Mouse (Mus musculus) heart, embryonic 13.5 days (tissue): ENCODE measurements around the gene Ugt1a9. TPM values are rescaled to one million over a fixed set of nuclear protein-coding genes. Genes with fewer than 3 reads are reported as not detected.
"Not testable (repeated sequence)": the region's sequence is repeated elsewhere in the genome, so short reads cannot be mapped to it uniquely, and the experiment has no call there.

Experiments
- ATAC-seq: fragments of 200-750 bp; cut with Nextera tagmentation; 2 replicates; pipeline ENCODE4 v1.8.0; 2017; ENCODE audit warnings: moderate TSS enrichment; ENCODE audit not compliant: insufficient number of reproducible peaks, low FRiP score, low TSS enrichment; ENCODE audit errors: extremely low read depth
- H3K27ac ChIP-seq: fragments of 300-500 bp; sonication (generic); replicated peaks from 2 replicates; pipeline ENCODE4 v1.5.1; 2015; ENCODE audit warnings: moderate library complexity, mild to moderate bottlenecking, inconsistent platforms
- H3K27me3 ChIP-seq: fragments of 300-500 bp; sonication (generic); replicated peaks from 2 replicates; pipeline ENCODE4 v1.6.1; 2015; ENCODE audit warnings: mild to moderate bottlenecking, inconsistent platforms
- H3K36me3 ChIP-seq: fragments of 300-500 bp; sonication (generic); 2 replicates; pipeline ENCODE4 v1.6.1; 2015; ENCODE audit warnings: mild to moderate bottlenecking, inconsistent platforms
- H3K4me1 ChIP-seq: fragments of 300-500 bp; sonication (generic); 2 replicates; pipeline ENCODE4 v1.6.1; 2015; ENCODE audit warnings: inconsistent platforms
- H3K4me2 ChIP-seq: fragments of 300-500 bp; sonication (generic); 2 replicates; pipeline ENCODE4 v1.6.1; 2015; ENCODE audit warnings: inconsistent platforms, mild to moderate bottlenecking, moderate library complexity
- H3K4me3 ChIP-seq: fragments of 300-500 bp; sonication (generic); 2 replicates; pipeline ENCODE4 v1.5.1; 2015; ENCODE audit warnings: moderate library complexity, mild to moderate bottlenecking, inconsistent platforms
- H3K9ac ChIP-seq: fragments of 300-500 bp; sonication (generic); 2 replicates; pipeline ENCODE4 v1.6.1; 2015; ENCODE audit warnings: inconsistent platforms, mild to moderate bottlenecking, moderate library complexity
- H3K9me3 ChIP-seq: fragments of 300-500 bp; sonication (generic); 2 replicates; pipeline ENCODE4 v1.6.1; 2016; ENCODE audit warnings: inconsistent platforms
- WGBS: fragments of 180-500 bp; shearing (Covaris S2); methylation state at CpG from one replicate; pipeline ENCODE4 v1.1.7; 2015; ENCODE audit warnings: mixed read lengths; 5-methylcytosine and 5-hydroxymethylcytosine counted together
- polyA plus RNA-seq: library from polyadenylated mRNA; unstranded; fragments of >200 nt; fragmentation: Nextera tagmentation; extraction: Ambion mirVana; gene quantifications from 2 replicates; pipeline ENCODE4 v1.2.1, GENCODE M21; 2015

Gene Ugt1a9
- polyA plus RNA-seq, 1 experiment from 2014 or later = not detected

DNA sequence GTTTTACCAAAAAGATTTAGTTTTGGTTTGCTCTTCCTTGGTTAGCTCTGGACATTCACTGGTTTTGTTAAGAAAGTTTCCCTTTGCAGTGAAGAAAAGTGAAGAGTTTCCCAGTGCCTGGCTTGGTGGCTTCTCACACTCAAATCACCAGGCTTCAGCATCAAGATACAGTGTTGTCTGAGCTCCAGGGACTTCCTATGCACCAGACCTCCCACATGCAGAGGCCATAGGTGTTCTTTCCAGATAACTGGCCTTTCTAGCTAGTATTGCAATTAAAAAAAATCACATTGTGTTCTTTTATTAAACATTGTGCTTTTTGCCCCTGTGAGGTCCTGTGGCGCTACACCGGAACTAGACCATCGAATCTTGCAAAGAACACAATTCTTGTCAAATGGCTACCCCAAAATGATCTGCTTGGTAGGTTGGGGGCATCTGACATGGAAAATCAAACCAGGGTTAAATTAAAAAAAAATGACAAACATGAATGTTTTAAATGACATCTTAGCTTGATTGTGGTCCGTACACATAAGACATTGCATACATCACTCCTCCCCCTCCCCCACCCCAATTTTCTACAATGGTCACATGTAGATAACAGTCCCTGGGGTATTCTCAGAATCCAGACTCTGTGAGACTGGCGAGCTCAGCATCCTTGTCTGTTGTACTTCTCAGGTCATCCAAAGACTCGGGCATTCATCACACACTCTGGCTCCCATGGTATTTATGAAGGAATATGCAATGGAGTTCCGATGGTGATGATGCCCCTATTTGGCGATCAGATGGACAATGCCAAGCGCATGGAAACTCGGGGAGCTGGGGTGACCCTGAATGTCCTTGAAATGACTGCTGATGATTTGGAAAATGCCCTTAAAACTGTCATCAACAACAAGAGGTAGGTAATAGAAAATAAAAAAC is 145.1 kb downstream of the Ugt1a9 start:
- H3K27ac ChIP-seq = no peak overlapping the region
- ATAC-seq = no peak
- H3K9me3 ChIP-seq = peaks cover 48% of the 10 kb centered on the region
- no peaks in the 10 kb centered on the region for H3K27me3 ChIP-seq
- no peaks in the 10 kb centered on the region for H3K4me1 ChIP-seq
- WGBS = 62% methylated on average over 10 of the region's 10 CpGs
- no peak overlapping the region for H3K9ac ChIP-seq
- H3K4me2 ChIP-seq = no peak overlapping the region
- H3K4me3 ChIP-seq = no peak overlapping the region
- H3K36me3 ChIP-seq = no peaks in the 10 kb centered on the region

DNA sequence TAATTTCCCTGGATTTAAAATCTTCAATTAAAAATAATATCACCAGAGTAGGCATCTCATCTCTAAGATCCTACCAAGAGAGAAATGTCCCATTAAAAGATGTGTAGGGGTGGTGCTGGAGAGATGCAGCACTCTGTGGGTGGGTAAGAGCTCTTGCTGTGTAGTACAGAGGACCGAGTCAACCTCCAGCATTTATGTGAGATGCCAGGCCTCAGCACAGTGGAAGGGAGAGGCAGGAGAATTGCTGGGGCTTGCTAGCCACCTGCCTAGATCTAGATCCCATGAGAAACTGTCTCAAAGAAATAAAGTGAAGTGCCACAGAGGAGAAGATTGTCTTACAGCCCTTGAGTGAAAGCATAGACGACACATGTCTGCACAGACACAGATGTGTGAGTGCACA is 146.0 kb downstream of the Ugt1a9 start:
- Histone ChIP-seq H3K4me3 (no peak overlapping the region), H3K27me3 (no peaks in the 10 kb centered on the region), H3K9ac (no peak overlapping the region), H3K36me3 (no peaks in the 10 kb centered on the region), H3K9me3 (peaks cover 44% of the 10 kb centered on the region), H3K4me1 (no peaks in the 10 kb centered on the region), H3K27ac (no peak overlapping the region), H3K4me2 (no peak overlapping the region)
- no peak for ATAC-seq
- WGBS = 51% methylated on average over 2 of the region's 2 CpGs

DNA sequence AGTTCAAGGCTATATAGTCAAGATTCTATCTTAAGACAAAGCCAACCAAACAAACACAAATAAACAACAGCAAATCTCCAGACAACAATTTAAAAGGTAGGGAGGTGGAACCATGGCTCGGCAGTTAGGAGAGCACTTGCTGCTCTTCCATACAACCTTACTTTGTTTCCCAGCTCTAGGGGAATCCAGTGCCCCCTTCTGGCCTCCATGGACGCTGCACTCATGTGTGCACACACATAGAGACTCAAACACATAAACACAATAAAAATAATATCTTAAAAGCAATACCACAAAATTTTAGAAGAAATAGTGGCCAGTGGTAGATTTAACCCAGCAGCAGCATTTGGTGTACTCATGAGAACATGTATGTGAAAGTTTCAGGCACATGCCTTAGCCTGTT is 146.5 kb downstream of the Ugt1a9 start:
- Histone ChIP-seq H3K27ac (no peak overlapping the region), H3K9me3 (peaks cover 41% of the 10 kb centered on the region), H3K4me2 (no peak overlapping the region), H3K4me3 (no peak overlapping the region), H3K27me3 (no peaks in the 10 kb centered on the region), H3K36me3 (no peaks in the 10 kb centered on the region), H3K4me1 (no peaks in the 10 kb centered on the region), H3K9ac (no peak overlapping the region)
- ATAC-seq = no peak
- 55% methylated on average over 2 of the region's 2 CpGs for WGBS

DNA sequence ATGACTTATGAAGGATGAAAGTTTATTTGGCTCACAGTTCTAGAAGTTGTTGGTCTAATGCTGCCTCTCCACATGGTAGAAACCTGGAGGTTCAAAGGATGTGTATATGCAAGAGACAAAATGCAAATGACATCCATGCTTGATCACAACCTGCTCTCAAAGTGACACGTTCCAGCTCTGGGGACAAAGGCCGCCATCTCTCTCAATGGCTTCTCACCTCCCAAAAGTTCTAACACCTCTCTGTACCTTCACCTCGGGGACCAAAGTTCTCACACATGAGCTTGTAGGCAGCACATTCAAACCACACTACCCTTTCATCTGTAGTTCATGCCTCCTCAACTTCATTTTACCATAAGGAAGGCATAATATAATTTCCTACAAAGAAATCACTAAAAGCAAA is 147.0 kb downstream of the Ugt1a9 start:
- ATAC-seq = no peak
- H3K9me3 ChIP-seq = peaks cover 38% of the 10 kb centered on the region
- no peaks in the 10 kb centered on the region for H3K36me3 ChIP-seq
- no peak overlapping the region for H3K4me2 ChIP-seq
- no peaks in the 10 kb centered on the region for H3K27me3 ChIP-seq
- H3K4me1 ChIP-seq = no peaks in the 10 kb centered on the region
- 29% methylated on average over 3 of the region's 3 CpGs for WGBS
- no peak overlapping the region for H3K27ac ChIP-seq
- H3K4me3 ChIP-seq = no peak overlapping the region
- no peak overlapping the region for H3K9ac ChIP-seq

DNA sequence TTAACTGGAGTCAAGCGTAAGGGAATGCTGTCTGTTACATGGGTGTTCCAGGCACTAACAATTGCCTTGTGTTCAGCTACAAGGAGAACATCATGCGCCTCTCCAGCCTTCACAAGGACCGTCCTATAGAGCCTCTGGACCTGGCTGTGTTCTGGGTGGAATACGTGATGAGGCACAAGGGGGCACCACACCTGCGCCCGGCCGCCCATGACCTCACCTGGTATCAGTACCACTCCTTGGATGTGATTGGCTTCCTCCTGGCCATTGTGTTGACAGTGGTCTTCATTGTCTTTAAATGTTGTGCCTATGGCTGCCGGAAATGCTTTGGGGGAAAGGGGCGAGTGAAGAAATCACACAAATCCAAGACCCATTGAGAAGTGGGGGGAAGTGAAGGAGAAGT is 147.5 kb downstream of the Ugt1a9 start:
- H3K4me1 ChIP-seq = no peaks in the 10 kb centered on the region
- 66% methylated on average over 9 of the region's 9 CpGs for WGBS
- no peak overlapping the region for H3K4me2 ChIP-seq
- H3K9me3 ChIP-seq = peaks cover 33% of the 10 kb centered on the region
- H3K27ac ChIP-seq = no peak overlapping the region
- H3K27me3 ChIP-seq = no peaks in the 10 kb centered on the region
- H3K4me3 ChIP-seq = no peak overlapping the region
- no peak for ATAC-seq
- no peak overlapping the region for H3K9ac ChIP-seq
- H3K36me3 ChIP-seq = no peaks in the 10 kb centered on the region

DNA sequence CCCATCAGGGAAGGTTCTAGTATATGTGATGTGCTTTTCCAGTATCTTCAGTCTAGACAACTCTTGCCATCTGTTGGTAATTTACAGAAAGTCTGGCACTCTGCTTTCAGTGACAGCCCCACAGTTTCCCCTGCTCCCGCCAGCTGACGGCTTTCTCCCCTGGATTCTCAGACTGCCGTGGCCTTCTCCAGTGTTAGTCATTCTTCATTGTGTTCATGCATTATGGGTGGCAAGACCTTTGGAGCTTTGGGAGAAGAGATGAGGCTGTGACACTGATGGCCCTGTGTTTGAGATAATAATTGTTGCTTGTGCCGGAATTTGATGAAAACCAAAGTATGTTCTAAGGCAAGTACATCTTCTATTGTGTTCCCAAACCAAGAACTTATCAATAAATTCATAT is 148.0 kb downstream of the Ugt1a9 start:
- Histone ChIP-seq H3K4me2 (no peak overlapping the region), H3K27ac (no peak overlapping the region), H3K9ac (no peak overlapping the region), H3K36me3 (no peaks in the 10 kb centered on the region), H3K27me3 (no peaks in the 10 kb centered on the region), H3K4me1 (no peaks in the 10 kb centered on the region), H3K9me3 (peaks cover 28% of the 10 kb centered on the region), H3K4me3 (no peak overlapping the region)
- no peak for ATAC-seq
- WGBS = 41% methylated on average over 4 of the region's 4 CpGs

DNA sequence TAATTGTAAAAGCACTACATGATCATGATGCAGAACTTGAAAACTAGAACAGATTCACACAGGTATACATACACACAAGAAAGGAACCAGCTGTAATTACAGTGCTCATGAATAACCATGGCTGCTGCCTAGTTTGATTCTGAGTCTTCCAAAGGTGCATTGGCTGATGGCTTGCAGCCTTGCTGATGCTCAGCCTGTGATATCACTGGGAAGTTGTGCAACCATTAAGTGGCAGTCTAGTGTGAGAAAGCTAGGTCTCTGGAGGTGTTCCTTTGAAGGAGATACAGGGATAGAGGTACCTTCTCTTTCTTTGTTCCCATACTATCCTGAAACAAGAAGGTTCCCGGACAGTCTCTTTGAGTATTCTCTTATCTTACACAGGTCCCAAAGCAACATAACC is 148.5 kb downstream of the Ugt1a9 start:
- Histone ChIP-seq H3K27ac (no peak overlapping the region), H3K9ac (no peak overlapping the region), H3K4me2 (no peak overlapping the region), H3K36me3 (no peaks in the 10 kb centered on the region), H3K4me3 (no peak overlapping the region), H3K27me3 (no peaks in the 10 kb centered on the region), H3K9me3 (peaks cover 23% of the 10 kb centered on the region), H3K4me1 (no peaks in the 10 kb centered on the region)
- ATAC-seq = no peak
- 16% methylated on average over 1 of the region's 1 CpGs for WGBS

DNA sequence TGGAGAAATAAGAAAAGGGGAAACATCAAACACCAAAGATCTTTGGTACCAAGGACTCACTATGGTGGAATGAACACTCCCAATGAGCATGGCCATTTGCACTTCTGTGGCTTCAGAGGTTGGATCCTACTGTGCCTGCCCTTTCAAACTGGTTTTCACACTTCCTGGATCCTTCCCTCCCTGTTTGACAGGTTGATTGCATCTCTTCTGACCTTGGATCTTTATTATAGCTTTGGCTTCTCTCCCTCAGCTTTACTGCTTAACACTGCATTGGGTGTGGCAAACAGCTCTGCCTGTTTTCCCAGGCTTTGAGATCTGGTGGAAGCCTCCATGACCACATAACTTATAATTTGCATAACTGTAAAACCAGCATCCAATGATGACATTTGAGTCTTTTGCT is 149.7 kb downstream of the Ugt1a9 start:
- Histone ChIP-seq H3K36me3 (no peaks in the 10 kb centered on the region), H3K4me1 (no peaks in the 10 kb centered on the region), H3K9ac (no peak overlapping the region), H3K4me3 (no peak overlapping the region), H3K4me2 (no peak overlapping the region), H3K27me3 (no peaks in the 10 kb centered on the region), H3K9me3 (peaks cover 14% of the 10 kb centered on the region), H3K27ac (no peak overlapping the region)
- ATAC-seq = no peak

DNA sequence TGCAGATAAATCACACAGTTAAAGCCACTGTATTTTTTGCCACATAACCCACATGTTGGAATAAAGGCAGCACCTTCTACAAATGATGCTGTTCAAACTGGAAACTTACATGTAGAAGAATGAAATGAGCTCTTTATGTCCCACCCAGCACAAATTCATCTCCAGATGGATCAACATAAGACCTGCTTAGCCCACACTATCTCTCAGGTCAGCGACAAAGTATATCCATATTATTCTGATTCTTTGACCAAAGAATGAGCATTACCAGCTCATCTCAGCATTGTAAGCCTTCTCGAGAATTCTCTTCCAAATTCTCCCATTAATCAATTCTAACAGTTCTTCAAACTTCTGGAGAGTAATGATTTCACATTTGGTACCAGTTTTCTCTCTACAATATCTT is 151.6 kb downstream of the Ugt1a9 start:
- no peaks in the 10 kb centered on the region for H3K36me3 ChIP-seq
- H3K27ac ChIP-seq = no peak overlapping the region
- H3K4me3 ChIP-seq = no peak overlapping the region
- no peak overlapping the region for H3K4me2 ChIP-seq
- no peaks in the 10 kb centered on the region for H3K27me3 ChIP-seq
- H3K9me3 ChIP-seq = peaks cover 24% of the 10 kb centered on the region
- H3K9ac ChIP-seq = no peak overlapping the region
- 40% methylated on average over 2 of the region's 2 CpGs for WGBS
- H3K4me1 ChIP-seq = no peaks in the 10 kb centered on the region
- ATAC-seq = no peak

DNA sequence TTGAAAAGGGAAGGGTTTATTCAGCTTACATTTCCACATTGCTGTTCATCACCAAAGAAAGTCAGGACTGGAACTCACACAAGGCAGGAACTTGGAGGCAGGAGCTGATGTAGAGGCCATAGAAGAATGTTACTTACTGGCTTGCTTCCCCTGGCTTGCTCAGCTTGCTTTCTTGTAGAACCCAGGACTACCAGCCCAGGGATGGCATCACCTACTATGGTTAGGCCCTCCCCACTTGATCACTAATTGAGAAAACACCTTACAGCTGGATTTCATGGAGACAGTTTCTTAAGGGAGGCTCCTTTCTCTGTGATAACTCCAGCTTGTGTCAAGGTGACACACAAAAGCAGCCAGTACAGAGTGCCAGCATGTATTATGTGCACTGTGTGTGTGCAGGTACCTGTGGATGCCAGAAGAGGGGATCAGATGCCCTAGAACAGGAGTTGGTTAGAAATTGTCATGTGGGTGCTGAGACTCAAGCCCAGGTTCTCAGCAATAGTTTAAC is 152.5 kb downstream of the Ugt1a9 start:
- peaks cover 33% of the 10 kb centered on the region for H3K9me3 ChIP-seq
- H3K27ac ChIP-seq, H3K4me3 ChIP-seq, H3K4me1 ChIP-seq, H3K27me3 ChIP-seq, ATAC-seq, H3K36me3 ChIP-seq, H3K9ac ChIP-seq, H3K4me2 ChIP-seq: not testable (repeated sequence)

DNA sequence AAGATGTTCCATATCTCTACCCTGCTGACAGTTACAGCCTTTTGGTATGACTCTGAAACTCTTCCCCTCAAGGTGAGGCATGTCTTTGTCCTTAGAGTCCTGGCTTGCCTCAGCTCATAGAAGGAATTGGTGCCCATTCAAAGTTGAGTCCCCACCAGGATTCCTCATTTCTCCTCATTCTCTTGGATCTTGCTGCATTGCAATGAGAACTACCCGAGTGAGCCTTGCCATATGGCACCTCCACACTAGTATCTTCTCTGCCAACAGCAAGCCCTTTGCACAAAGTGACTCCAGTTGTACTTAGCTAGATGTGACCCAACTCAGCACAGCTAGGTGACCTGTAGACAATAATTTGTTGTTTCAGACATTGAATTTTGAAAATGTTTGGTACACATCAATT is 153.0 kb downstream of the Ugt1a9 start:
- Histone ChIP-seq H3K4me2 (no peak overlapping the region), H3K4me1 (no peaks in the 10 kb centered on the region)
- ATAC-seq = no peak

More for the DNA sequence above, 153.0 kb downstream of the Ugt1a9 start:
- Histone ChIP-seq H3K4me3 (no peak overlapping the region), H3K27me3 (no peaks in the 10 kb centered on the region), H3K36me3 (no peaks in the 10 kb centered on the region), H3K9ac (no peak overlapping the region), H3K27ac (no peak overlapping the region), H3K9me3 (peaks cover 38% of the 10 kb centered on the region)
- 30% methylated on average over 1 of the region's 1 CpGs for WGBS
